Mouse (Mus musculus): ENCODE results near the gene Slc8a2. TPM values are rescaled to one million over a fixed set of nuclear protein-coding genes. Genes with fewer than 3 reads are reported as not detected.

Slc8a2 gene
- polyA plus RNA-seq, 1 experiment from 2014 or later, result not detected

DNA sequence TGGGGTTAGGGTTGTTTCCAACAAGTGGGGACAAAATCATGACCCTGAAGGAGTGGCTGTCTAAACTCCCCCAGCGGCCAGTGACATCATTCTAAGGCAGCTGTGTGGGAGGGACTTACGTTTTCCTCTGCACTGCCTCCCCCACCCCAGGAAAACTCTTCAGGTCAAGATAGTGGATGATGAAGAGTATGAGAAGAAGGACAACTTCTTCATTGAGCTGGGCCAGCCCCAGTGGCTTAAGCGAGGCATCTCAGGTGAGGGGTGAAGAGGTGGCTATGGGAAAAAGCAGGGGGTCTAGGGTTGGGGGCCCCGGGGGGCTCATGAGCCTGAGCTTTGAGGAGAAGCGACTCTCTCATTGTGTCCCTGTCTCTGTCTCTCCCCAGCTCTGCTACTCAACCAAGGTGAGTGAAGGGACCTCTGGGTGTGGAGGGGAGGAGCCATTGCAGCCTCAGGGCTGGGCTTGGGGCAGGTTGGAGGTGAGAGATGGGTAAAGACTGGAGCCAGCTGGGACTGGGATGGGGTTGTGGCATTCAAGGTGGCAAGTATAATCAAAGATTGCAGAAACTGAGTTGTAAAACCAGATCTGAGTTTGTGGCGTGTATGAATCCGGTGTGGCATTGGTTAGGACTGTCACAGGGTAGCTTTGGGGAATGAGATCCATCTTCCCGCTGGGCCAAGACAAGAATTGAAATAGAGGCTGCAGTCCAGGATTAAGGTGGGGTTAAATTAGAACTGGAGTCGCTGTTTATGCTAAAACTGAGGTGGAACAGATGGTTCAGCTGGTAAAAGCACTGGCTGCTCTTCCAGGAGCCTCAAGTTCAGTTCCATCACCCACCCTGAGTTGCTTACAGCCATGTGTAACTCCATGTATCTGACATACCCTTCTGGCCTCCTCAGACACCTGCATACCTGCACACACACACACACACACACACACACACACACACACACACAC, 20.8 kb downstream of the Slc8a2 start:
- no peaks in the 10 kb centered on the region for H3K4me1 ChIP-seq (replicated peaks)
- peaks cover 25% of the 10 kb centered on the region for H3K27me3 ChIP-seq
- no peak overlapping the region for H3K9ac ChIP-seq
- no peak overlapping the region for H3K4me3 ChIP-seq (replicated peaks)
- ATAC-seq (ENCODE audit: low read depth), result no peak
- no peaks in the 10 kb centered on the region for H3K36me3 ChIP-seq
- H3K9me3 ChIP-seq (replicated peaks), result no peaks in the 10 kb centered on the region
- no peak for DNase-seq
- no peak overlapping the region for H3K4me2 ChIP-seq
- no peak overlapping the region for H3K27ac ChIP-seq
- 45% methylated on average over 9 of the region's 9 CpGs for WGBS (ENCODE audit: insufficient replicate concordance)

DNA sequence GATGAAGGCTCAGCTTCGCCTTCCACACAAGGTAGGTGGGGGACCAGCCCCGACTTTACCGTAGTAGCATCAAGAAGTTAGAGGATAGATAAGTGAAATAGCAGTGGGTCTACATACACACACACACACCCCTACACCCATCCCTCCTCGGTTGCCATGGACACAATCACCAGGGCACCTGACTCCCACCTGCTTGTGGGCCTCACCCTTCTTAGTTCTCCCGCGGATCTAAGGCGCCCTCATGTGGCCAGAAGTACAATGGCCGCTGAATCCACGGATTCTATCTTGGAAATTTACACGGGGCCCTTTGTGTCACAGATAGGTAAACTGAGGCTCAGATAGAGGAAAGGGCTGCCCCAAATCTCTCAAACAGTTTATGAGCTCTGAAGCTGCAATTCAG, 23.9 kb downstream of the Slc8a2 start:
- ATAC-seq (ENCODE audit: low read depth) (peak; percentile 51; the same call in 1 of the 2 replicates), DNase-seq (no peak)
- Histone ChIP-seq H3K4me3 (replicated peaks) (no peak overlapping the region), H3K27ac (no peak overlapping the region), H3K4me1 (replicated peaks) (no peaks in the 10 kb centered on the region), H3K9ac (no peak overlapping the region), H3K9me3 (replicated peaks) (no peaks in the 10 kb centered on the region), H3K4me2 (no peak overlapping the region), H3K27me3 (peaks cover 21% of the 10 kb centered on the region), H3K36me3 (no peaks in the 10 kb centered on the region)
- WGBS (ENCODE audit: insufficient replicate concordance), result 11% methylated on average over 10 of the region's 10 CpGs

DNA sequence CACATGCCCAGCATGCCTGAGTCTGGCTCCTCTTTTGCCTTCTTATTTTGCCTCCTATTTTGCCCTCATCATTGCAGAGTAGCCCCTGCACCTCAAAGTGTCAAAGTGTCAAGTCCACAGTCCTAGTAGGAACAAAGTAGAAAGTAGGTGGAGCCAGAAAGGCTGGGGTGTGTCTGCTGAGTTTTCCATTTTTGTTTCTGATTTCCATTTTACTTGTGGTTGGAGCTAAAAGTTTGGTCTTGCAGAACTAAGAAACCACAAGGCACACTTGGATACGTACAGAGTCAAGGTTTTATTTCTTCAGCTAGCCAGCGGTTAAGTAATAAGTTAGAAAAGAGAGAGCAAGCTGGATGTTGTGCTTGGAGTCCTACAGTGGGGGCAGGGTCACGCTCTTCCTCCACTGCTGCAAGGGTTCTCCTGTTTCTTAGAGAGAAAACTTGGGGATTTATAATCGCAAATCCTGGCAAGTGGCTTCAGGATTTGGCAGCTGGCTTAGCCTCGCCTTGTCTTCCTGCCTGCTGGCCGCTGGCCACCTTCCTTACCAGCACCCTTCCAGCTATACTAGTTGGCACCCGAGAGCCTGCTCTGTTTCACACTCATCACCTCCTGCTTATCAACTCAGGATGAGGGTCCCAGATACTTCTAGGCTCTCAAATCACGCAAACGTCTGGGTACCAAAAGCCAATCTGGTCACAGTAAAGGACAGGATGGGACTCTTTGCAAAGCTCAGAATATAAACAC, 25.7 kb downstream of the Slc8a2 start:
- Histone ChIP-seq H3K27ac (no peak overlapping the region), H3K9me3 (replicated peaks) (no peaks in the 10 kb centered on the region), H3K9ac (no peak overlapping the region), H3K4me2 (no peak overlapping the region), H3K36me3 (no peaks in the 10 kb centered on the region), H3K27me3 (peaks cover 33% of the 10 kb centered on the region), H3K4me1 (replicated peaks) (no peaks in the 10 kb centered on the region), H3K4me3 (replicated peaks) (no peak overlapping the region)
- ATAC-seq (ENCODE audit: low read depth), result no peak
- DNase-seq, result no peak
- WGBS (ENCODE audit: insufficient replicate concordance), result 46% methylated on average over 9 of the region's 9 CpGs

DNA sequence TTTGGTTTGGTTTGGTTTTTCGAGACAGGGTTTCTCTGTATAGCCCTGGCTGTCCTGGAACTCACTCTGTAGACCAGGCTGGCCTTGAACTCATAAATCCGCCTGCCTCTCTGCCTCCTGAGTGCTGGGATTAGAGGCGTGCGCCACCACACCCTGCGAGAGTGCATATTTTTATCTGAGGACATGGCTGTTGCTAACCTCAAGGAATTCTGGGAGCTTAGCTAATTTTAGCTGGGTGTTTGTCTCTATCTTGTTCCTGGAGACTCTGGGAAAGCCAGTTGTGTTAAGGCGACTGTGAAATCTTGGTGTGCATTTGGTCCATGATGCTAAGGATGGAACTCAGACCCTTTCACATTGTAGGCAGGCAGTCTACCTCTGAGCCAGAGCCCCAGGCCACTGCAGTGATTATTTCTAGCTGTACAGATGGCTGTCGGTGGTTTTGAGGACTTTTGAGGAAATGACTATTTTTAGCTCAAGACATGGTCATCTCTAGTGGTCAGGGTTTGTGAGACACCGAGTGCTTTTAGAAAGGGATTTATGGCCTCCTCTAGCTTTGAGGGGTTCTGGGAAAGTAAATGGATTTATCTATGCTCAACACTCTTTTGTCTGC, 26.6 kb downstream of the Slc8a2 start:
- Histone ChIP-seq H3K36me3 (no peaks in the 10 kb centered on the region), H3K9me3 (replicated peaks) (no peaks in the 10 kb centered on the region), H3K4me1 (replicated peaks) (no peaks in the 10 kb centered on the region), H3K27ac (no peak overlapping the region), H3K4me2 (no peak overlapping the region), H3K27me3 (peaks cover 33% of the 10 kb centered on the region), H3K4me3 (replicated peaks) (no peak overlapping the region), H3K9ac (no peak overlapping the region)
- WGBS (ENCODE audit: insufficient replicate concordance), result 40% methylated on average over 8 of the region's 8 CpGs
- no peak for DNase-seq
- no peak for ATAC-seq (ENCODE audit: low read depth)

DNA sequence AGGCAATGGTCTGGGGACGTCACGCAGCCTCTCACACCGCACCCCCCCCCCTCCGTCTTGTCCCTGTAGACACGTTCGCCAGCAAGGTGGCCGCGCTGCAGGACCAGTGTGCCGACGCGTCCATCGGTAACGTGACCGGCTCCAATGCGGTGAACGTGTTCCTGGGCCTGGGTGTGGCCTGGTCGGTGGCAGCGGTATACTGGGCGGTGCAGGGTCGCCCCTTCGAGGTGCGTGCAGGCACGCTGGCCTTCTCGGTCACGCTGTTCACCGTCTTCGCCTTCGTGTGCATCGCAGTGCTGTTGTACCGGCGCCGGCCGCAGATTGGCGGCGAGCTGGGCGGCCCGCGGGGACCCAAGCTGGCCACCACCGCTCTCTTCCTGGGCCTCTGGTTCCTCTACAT, 29.1 kb downstream of the Slc8a2 start:
- Histone ChIP-seq H3K27ac (no peak overlapping the region), H3K9ac (no peak overlapping the region), H3K36me3 (no peaks in the 10 kb centered on the region), H3K4me3 (replicated peaks) (no peak overlapping the region), H3K9me3 (replicated peaks) (no peaks in the 10 kb centered on the region), H3K27me3 (peaks cover 33% of the 10 kb centered on the region), H3K4me1 (replicated peaks) (no peaks in the 10 kb centered on the region), H3K4me2 (no peak overlapping the region)
- DNase-seq (no peak), ATAC-seq (ENCODE audit: low read depth) (no peak)
- 12% methylated on average over 39 of the region's 39 CpGs for WGBS (ENCODE audit: insufficient replicate concordance)

DNA sequence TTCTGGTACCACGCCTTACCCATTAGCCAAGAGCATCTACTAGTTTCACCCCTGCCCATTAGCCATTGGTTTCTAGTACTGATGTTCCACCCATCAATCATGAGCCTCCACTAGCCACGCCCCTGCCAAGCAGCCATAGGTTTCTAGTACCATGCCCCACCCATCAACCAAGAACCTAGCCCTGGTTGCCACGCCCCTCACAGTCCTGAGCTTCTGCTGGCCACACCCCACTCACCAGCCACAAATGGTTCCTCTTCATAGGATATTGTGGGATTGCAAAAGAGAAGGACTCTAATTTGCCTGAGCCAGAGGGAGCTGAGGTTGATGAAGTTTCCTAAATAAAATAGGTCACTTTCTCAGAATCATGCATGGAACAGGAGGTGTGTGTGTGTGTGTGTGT, 31.1 kb downstream of the Slc8a2 start:
- Histone ChIP-seq H3K9ac (no peak overlapping the region), H3K27me3 (peaks cover 33% of the 10 kb centered on the region), H3K27ac (no peak overlapping the region), H3K36me3 (no peaks in the 10 kb centered on the region), H3K4me1 (replicated peaks) (no peaks in the 10 kb centered on the region), H3K4me3 (replicated peaks) (no peak overlapping the region), H3K9me3 (replicated peaks) (no peaks in the 10 kb centered on the region), H3K4me2 (no peak overlapping the region)
- ATAC-seq (ENCODE audit: low read depth) (no peak), DNase-seq (peak; percentile 37)
- WGBS (ENCODE audit: insufficient replicate concordance), result 51% methylated on average over 3 of the region's 3 CpGs

DNA sequence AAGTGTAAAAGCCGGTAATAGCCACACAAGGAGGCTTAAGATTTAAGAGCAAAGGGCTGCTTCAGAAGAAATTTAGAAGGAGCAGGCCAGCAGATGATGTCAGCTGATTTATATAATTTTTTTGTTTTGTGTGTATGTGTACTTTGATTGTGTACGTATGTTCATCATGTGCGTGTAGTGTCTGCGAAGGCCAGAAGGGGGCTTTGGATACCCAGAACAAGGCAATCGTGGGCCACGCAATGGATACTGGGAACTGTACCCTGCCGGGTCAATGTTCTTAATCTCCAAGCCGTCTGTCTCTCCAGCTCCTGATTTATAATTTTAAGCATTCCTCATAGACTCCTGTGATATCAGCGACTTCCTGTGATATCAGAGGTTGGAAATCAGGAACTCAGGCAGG, 31.7 kb downstream of the Slc8a2 start:
- 78% methylated on average over 9 of the region's 9 CpGs for WGBS (ENCODE audit: insufficient replicate concordance)
- H3K36me3 ChIP-seq, result no peaks in the 10 kb centered on the region
- no peak overlapping the region for H3K9ac ChIP-seq
- DNase-seq (no peak), ATAC-seq (ENCODE audit: low read depth) (no peak)
- no peak overlapping the region for H3K4me2 ChIP-seq
- no peak overlapping the region for H3K27ac ChIP-seq
- H3K4me3 ChIP-seq (replicated peaks), result no peak overlapping the region
- H3K9me3 ChIP-seq (replicated peaks), result no peaks in the 10 kb centered on the region
- peaks cover 33% of the 10 kb centered on the region for H3K27me3 ChIP-seq
- no peaks in the 10 kb centered on the region for H3K4me1 ChIP-seq (replicated peaks)

DNA sequence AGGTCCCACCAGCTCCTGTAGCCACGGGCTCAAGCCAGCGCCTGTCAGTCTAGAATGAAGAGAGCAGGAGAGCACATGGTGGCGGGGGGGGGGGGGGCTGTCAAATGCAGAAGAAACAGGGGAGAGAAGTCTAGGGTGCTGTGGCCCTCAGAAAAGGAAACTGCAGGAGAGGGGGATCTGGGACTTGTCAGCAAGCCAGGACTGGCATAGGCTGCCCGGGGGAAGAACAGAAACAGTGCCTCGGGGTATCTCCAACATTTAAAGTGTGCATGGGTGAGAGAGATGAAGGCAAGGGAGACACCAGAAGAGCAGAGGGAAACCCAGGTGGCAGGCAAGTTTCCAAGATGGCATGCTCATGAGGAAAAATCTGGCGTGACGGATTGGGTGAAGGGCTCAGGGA, 32.4 kb downstream of the Slc8a2 start:
- DNase-seq (no peak), ATAC-seq (ENCODE audit: low read depth) (no peak)
- H3K4me3 ChIP-seq (replicated peaks), result no peak overlapping the region
- H3K4me2 ChIP-seq, result no peak overlapping the region
- H3K27me3 ChIP-seq, result peaks cover 30% of the 10 kb centered on the region
- no peak overlapping the region for H3K27ac ChIP-seq
- no peaks in the 10 kb centered on the region for H3K4me1 ChIP-seq (replicated peaks)
- no peak overlapping the region for H3K9ac ChIP-seq
- H3K36me3 ChIP-seq, result no peaks in the 10 kb centered on the region
- no peaks in the 10 kb centered on the region for H3K9me3 ChIP-seq (replicated peaks)
- 58% methylated on average over 7 of the region's 7 CpGs for WGBS (ENCODE audit: insufficient replicate concordance)

DNA sequence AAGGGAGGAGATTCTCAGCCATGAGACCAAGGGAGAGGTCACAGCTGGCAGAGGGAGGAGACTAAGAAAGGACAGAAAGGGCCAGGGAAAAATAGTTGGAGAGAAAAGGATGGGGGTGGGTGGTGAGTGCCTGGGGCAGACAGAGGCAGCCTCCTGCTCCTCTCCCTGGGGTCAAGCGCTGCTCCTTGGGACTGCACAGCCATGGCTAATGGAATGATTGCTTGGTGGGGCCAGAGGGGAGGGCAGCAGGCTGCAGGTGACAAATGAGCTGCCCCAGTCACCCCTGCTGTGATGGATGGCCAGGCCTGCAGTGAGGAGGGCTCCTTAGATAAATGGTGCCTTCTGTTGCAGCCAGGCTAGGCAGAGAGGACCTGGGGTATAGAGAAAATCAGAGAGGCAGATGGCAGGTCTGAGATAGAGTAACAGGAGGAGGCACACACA, 42.5 kb downstream of the Slc8a2 start:
- Histone ChIP-seq H3K4me2 (no peak overlapping the region), H3K9ac (no peak overlapping the region), H3K9me3 (replicated peaks) (0 out of 2 replicates have a peak, but pooled peaks cover 4% of the 10 kb centered on the region), H3K27me3 (peaks cover 53% of the 10 kb centered on the region), H3K27ac (no peak overlapping the region), H3K4me3 (replicated peaks) (no peak overlapping the region), H3K36me3 (no peaks in the 10 kb centered on the region), H3K4me1 (replicated peaks) (0 out of 2 replicates have a peak, but pooled peaks cover 3% of the 10 kb centered on the region)
- 33% methylated on average over 1 of the region's 1 CpGs for WGBS (ENCODE audit: insufficient replicate concordance)
- DNase-seq (no peak), ATAC-seq (ENCODE audit: low read depth) (no peak)

DNA sequence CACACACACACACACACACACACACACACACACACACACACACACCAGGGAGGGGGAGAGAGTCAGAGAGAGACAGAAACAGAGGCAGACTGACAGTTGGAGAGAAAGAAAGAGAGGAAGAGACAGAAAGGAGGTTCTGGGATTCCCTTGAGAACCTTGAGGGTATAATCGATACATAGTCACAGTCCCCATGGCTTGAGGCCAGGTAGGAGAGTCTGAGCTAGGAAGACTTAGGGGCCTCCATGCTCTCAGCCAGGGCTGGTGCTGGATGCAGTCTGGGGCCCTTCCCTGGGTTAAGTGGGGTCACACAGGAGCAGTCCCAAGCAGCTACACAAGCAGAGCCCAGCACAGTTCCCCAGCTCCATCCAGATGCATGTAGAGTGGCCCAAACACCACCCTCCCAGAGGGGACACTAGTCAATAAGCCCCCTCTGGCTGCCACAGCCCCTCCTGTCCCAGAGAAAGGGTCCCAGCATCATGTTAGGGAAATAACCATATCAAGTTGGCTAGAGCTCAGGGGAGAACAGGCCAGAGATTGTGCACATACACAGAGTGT, 43.0 kb downstream of the Slc8a2 start:
- DNase-seq (no peak), ATAC-seq (ENCODE audit: low read depth) (no peak)
- 41% methylated on average over 1 of the region's 1 CpGs for WGBS (ENCODE audit: insufficient replicate concordance)
- H3K27ac ChIP-seq, result no peak overlapping the region
- H3K36me3 ChIP-seq, result no peaks in the 10 kb centered on the region
- H3K4me3 ChIP-seq (replicated peaks), result no peak overlapping the region
- H3K27me3 ChIP-seq, result peaks cover 58% of the 10 kb centered on the region
- H3K9ac ChIP-seq, result no peak overlapping the region
- H3K9me3 ChIP-seq (replicated peaks), result 0 out of 2 replicates have a peak, but pooled peaks cover 4% of the 10 kb centered on the region
- H3K4me1 ChIP-seq (replicated peaks), result 0 out of 2 replicates have a peak, but pooled peaks cover 3% of the 10 kb centered on the region
- H3K4me2 ChIP-seq, result no peak overlapping the region

DNA sequence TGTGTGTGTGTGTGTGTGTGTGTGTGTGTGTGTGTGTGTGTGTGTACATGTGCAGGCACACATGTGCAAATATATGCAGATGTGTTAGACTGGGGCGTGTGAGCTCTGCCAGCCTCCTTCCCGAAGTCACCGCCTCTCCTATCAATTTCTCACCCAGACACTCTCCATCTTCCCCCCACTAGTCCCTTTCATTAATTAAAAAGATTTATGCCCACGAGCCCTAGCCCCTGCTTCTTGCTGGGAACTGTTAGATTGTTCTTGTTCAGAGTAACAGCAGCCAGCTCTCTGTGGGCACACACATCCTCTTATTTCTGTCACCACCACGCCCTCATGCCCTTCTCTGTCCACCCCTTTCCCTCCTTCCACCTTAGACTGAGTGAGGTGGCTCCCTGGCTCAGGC, 43.5 kb downstream of the Slc8a2 start:
- ATAC-seq (ENCODE audit: low read depth), result no peak
- H3K9me3 ChIP-seq (replicated peaks), result no peaks in the 10 kb centered on the region

More for the DNA sequence above, 43.5 kb downstream of the Slc8a2 start:
- Histone ChIP-seq H3K27ac (no peak overlapping the region), H3K36me3 (no peaks in the 10 kb centered on the region), H3K4me2 (no peak overlapping the region), H3K4me1 (replicated peaks) (0 out of 2 replicates have a peak, but pooled peaks cover 3% of the 10 kb centered on the region), H3K4me3 (replicated peaks) (no peak overlapping the region), H3K27me3 (peaks cover 60% of the 10 kb centered on the region), H3K9ac (no peak overlapping the region)
- no peak for DNase-seq
- WGBS (ENCODE audit: insufficient replicate concordance), result 45% methylated on average over 5 of the region's 5 CpGs

Measured in liver, embryonic 13.5 days (tissue).